Mouse (Mus musculus): ENCODE measurements around the gene Arhgef6. TPM values are rescaled to one million over a fixed set of nuclear protein-coding genes. Genes with fewer than 3 reads are reported as not detected.

Arhgef6 gene
- polyA plus RNA-seq, 1 experiment from 2014 or later, result 5.0 TPM

DNA sequence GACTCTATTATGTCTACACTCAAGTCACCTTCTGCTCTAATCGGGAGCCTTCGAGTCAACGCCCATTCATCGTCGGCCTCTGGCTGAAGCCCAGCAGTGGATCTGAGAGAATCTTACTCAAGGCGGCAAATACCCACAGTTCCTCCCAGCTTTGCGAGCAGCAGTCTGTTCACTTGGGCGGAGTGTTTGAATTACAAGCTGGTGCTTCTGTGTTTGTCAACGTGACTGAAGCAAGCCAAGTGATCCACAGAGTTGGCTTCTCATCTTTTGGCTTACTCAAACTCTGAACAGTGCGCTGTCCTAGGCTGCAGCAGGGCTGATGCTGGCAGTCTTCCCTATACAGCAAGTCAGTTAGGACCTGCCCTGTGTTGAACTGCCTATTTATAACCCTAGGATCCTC is 115.2 kb downstream of the Arhgef6 start:
- H3K4me1 ChIP-seq (replicated peaks), result no peaks in the 10 kb centered on the region
- WGBS, result 73% methylated on average over 10 of the region's 10 CpGs
- no peak for ATAC-seq (ENCODE audit: insufficient number of reproducible peaks, insufficient read depth, low FRiP score, low TSS enrichment, low read depth)

DNA sequence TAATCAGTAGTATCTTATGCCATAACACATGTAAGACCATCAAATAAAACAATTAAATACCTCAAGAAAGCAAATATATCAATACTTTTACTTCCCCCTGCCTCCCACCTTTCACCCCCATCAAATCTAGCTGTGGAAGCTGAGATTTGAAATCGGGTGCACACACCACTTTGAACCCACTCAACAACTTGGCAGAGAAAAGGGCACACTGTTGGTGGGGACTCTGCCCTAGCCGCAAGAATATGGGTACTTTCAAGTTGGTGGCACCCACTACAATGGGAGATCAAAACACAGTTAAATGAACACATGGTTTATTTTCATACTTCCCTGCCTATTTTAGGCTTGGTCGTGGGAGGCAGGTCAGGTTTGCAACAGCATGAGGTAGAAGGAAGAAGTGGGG is 116.6 kb downstream of the Arhgef6 start:
- ATAC-seq (ENCODE audit: insufficient number of reproducible peaks, insufficient read depth, low FRiP score, low TSS enrichment, low read depth), result no peak
- WGBS, result 81% methylated on average over 3 of the region's 3 CpGs
- H3K4me1 ChIP-seq (replicated peaks), result no peaks in the 10 kb centered on the region
- no peak overlapping the region for H3K4me3 ChIP-seq (replicated peaks)
- no peak overlapping the region for H3K27ac ChIP-seq
- H3K27me3 ChIP-seq, result no peaks in the 10 kb centered on the region
- no peak overlapping the region for H3K9ac ChIP-seq (replicated peaks)
- H3K4me2 ChIP-seq, result no peak overlapping the region
- H3K36me3 ChIP-seq, result no peaks in the 10 kb centered on the region
- no peaks in the 10 kb centered on the region for H3K9me3 ChIP-seq

More for the DNA sequence above, 115.2 kb downstream of the Arhgef6 start:
- no peaks in the 10 kb centered on the region for H3K36me3 ChIP-seq
- H3K27me3 ChIP-seq, result no peaks in the 10 kb centered on the region
- H3K9me3 ChIP-seq, result no peaks in the 10 kb centered on the region
- no peak overlapping the region for H3K4me3 ChIP-seq (replicated peaks)
- no peak overlapping the region for H3K9ac ChIP-seq (replicated peaks)
- H3K27ac ChIP-seq, result no peak overlapping the region
- H3K4me2 ChIP-seq, result no peak overlapping the region

DNA sequence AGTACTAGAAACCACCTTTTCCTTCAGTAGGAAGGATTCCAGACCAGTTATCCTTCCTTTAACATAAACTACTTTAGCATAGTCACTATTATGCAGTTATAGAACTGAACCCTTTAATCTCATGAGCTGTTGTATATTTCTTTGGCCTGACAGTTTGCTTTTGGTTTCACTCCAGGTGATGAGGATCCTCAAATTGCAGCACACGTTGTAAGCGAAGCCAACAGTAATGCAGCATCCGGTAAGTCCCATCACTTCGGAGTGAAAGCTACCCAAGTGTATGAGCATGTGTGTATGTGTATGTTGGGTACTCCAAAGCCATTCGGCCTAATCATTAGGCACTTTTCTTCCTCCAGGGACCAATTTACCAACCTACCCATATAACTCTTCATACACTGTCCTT is 119.0 kb downstream of the Arhgef6 start:
- Histone ChIP-seq H3K4me1 (replicated peaks) (no peaks in the 10 kb centered on the region), H3K27me3 (no peaks in the 10 kb centered on the region), H3K4me3 (replicated peaks) (no peak overlapping the region), H3K9ac (replicated peaks) (no peak overlapping the region), H3K36me3 (no peaks in the 10 kb centered on the region), H3K27ac (no peak overlapping the region), H3K9me3 (no peaks in the 10 kb centered on the region), H3K4me2 (no peak overlapping the region)
- whole genome bisulfite sequencing, result 88% methylated on average over 5 of the region's 5 CpGs
- no peak for ATAC-seq (ENCODE audit: insufficient number of reproducible peaks, insufficient read depth, low FRiP score, low TSS enrichment, low read depth)

DNA sequence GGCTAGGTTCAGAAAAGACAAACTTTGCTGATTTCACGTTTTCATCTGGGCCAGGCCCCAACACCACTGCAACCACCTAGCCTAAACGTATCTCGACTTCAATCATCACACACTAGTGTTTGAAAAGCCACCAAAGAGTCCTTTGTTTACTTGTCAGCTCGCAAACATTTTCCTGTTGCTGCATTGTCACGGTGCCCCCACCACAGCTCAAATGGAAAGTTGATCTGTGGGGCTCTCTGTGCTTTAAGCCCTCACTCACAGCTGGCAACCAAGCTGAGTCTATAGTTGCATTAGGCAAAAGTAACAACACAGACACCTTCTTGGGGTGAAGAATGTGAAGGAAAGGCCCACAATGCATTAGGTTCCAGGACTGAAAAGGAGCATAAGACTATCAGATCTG is 122.3 kb downstream of the Arhgef6 start:
- H3K4me3 ChIP-seq (replicated peaks), result no peak overlapping the region
- H3K36me3 ChIP-seq, result no peaks in the 10 kb centered on the region
- 65% methylated on average over 5 of the region's 5 CpGs for WGBS

DNA sequence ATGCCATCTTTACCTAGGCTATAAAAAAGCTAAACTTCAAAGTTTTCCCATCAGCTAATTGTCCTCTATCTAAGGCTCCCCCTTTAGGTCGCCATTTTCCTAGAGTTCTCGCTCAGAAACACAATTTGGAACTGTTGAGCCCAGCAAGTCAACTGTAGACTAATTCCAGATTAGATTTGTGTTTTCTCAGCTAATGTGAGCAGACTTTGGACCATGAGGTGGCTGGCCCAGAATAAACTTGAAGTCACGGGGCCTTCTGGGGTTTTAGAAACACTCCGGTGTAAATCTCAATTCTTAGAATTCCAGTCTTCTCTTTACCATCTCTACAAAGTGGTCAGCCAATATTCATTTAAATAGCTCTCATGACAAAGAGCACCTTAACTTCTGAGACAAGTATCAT is 123.0 kb downstream of the Arhgef6 start:
- Histone ChIP-seq H3K9ac (replicated peaks) (no peak overlapping the region), H3K36me3 (no peaks in the 10 kb centered on the region), H3K27me3 (no peaks in the 10 kb centered on the region), H3K4me2 (no peak overlapping the region), H3K4me3 (replicated peaks) (no peak overlapping the region), H3K27ac (no peak overlapping the region), H3K9me3 (no peaks in the 10 kb centered on the region), H3K4me1 (replicated peaks) (no peaks in the 10 kb centered on the region)
- no peak for ATAC-seq (ENCODE audit: insufficient number of reproducible peaks, insufficient read depth, low FRiP score, low TSS enrichment, low read depth)
- 91% methylated on average over 4 of the region's 4 CpGs for WGBS

More for the DNA sequence above, 122.3 kb downstream of the Arhgef6 start:
- H3K9ac ChIP-seq (replicated peaks), result no peak overlapping the region
- no peak overlapping the region for H3K27ac ChIP-seq
- H3K4me1 ChIP-seq (replicated peaks), result no peaks in the 10 kb centered on the region
- no peak overlapping the region for H3K4me2 ChIP-seq
- H3K9me3 ChIP-seq, result no peaks in the 10 kb centered on the region
- H3K27me3 ChIP-seq, result no peaks in the 10 kb centered on the region
- no peak for ATAC-seq (ENCODE audit: insufficient number of reproducible peaks, insufficient read depth, low FRiP score, low TSS enrichment, low read depth)

DNA sequence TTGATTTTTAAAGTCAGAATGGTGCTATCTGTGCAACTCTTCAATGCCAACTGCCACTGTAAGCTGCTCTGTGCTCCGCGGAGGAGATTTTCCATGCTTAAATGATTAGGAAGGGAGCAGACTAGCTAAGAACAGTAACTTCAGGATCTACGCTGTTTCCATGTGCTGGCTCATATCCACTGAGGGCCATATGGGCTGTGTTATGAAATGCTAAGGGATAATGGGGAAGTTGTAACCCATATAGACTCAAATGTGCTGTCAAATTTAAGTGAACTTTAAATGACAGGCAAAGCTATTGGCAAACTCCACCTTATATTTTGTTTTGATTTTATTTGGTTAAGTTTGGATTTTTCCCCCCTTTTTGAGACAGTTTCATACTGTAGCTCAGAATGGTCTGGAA is 125.7 kb downstream of the Arhgef6 start:
- H3K4me3 ChIP-seq (replicated peaks), result no peak overlapping the region
- no peak overlapping the region for H3K9ac ChIP-seq (replicated peaks)
- no peaks in the 10 kb centered on the region for H3K36me3 ChIP-seq
- H3K4me1 ChIP-seq (replicated peaks), result no peaks in the 10 kb centered on the region
- WGBS, result 88% methylated on average over 3 of the region's 3 CpGs
- ATAC-seq (ENCODE audit: insufficient number of reproducible peaks, insufficient read depth, low FRiP score, low TSS enrichment, low read depth), result no peak
- H3K27ac ChIP-seq, result no peak overlapping the region
- H3K9me3 ChIP-seq, result no peaks in the 10 kb centered on the region
- no peak overlapping the region for H3K4me2 ChIP-seq
- no peaks in the 10 kb centered on the region for H3K27me3 ChIP-seq

DNA sequence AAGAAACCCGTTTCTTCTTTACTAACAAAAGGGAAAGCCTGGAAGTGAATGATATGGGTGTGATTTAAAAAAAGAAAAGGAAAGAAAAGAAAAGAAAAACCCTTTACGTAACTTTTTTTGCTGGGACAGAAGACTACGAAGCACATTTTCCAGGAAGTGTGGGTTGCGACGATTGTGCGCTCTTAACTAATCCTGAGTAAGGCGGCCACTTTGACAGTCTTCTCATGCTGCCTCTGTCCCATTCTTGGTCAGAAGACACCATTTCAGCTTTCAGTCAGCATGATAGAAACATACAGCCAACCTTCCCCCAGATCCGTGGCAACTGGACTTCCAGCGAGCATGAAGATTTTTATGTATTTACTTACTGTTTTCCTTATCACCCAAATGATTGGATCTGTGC is 126.7 kb downstream of the Arhgef6 start, which contains the start of gene Cd40lg:
Gene Cd40lg, plus strand, starts transcription at position 268 of the 400 bp plus-strand sequence.
- no peak for ATAC-seq (ENCODE audit: insufficient number of reproducible peaks, insufficient read depth, low FRiP score, low TSS enrichment, low read depth)
- no peaks in the 10 kb centered on the region for H3K9me3 ChIP-seq
- H3K27me3 ChIP-seq, result no peaks in the 10 kb centered on the region
- no peak within 1 kb of the TSS for H3K4me3 ChIP-seq (replicated peaks)
- no peaks in the 10 kb centered on the region for H3K4me1 ChIP-seq (replicated peaks)
- H3K9ac ChIP-seq (replicated peaks), result no peak within 1 kb of the TSS
- H3K36me3 ChIP-seq, result no peaks in the 10 kb centered on the region
- H3K4me2 ChIP-seq, result no peak within 1 kb of the TSS
- 90% methylated on average over 9 of the region's 9 CpGs for WGBS
- no peak within 1 kb of the TSS for H3K27ac ChIP-seq

DNA sequence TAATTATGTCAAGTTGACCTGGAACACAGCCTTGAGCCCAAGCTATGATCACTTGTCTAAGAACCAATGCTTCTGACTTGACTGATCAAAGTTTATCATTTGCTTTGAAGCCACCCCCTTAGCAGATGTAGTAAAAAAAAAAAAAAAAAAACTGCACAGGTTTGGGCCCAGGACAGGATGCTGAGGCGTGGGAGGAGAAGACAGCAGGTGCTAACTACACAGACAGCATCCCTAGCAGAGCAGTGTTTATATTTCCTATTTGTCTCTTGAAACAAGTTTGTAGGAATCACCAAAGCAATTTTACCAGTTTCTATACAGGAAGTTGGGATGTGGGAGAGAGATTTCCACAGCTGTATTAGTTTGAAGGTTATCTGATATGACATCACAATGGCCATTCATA is 127.9 kb downstream of the Arhgef6 start:
- 75% methylated on average over 1 of the region's 1 CpGs for WGBS
- ATAC-seq (ENCODE audit: insufficient number of reproducible peaks, insufficient read depth, low FRiP score, low TSS enrichment, low read depth), result no peak

DNA sequence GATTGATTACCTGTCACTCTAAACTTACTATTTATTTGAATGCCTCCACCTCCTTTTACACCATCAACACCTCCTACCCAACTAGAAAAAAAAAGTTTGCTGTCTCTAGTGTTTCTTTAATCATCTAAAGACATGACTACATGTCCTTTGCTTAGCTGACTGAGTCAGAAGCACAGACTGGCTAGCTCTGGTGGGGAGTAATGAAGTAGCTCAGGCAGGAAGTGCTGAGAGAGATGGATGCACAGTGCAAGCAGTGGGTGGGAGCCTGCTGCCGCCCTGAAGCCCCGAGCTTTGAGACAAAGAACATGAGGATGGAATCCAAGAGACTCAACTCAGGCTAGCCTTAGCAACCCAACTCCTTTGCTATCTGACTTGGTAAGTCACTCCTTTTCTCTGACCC is 138.1 kb downstream of the Arhgef6 start:
- 78% methylated on average over 2 of the region's 2 CpGs for WGBS
- Histone ChIP-seq H3K9me3 (no peaks in the 10 kb centered on the region), H3K4me3 (replicated peaks) (no peak overlapping the region), H3K27me3 (no peaks in the 10 kb centered on the region), H3K27ac (no peak overlapping the region), H3K4me2 (no peak overlapping the region), H3K36me3 (no peaks in the 10 kb centered on the region), H3K4me1 (replicated peaks) (no peaks in the 10 kb centered on the region), H3K9ac (replicated peaks) (no peak overlapping the region)
- no peak for ATAC-seq (ENCODE audit: insufficient number of reproducible peaks, insufficient read depth, low FRiP score, low TSS enrichment, low read depth)

More for the DNA sequence above, 127.9 kb downstream of the Arhgef6 start:
- H3K27me3 ChIP-seq, result no peaks in the 10 kb centered on the region
- H3K36me3 ChIP-seq, result no peaks in the 10 kb centered on the region
- no peaks in the 10 kb centered on the region for H3K9me3 ChIP-seq
- H3K4me1 ChIP-seq (replicated peaks), result no peaks in the 10 kb centered on the region
- H3K4me2 ChIP-seq, result no peak overlapping the region
- H3K27ac ChIP-seq, result no peak overlapping the region
- H3K4me3 ChIP-seq (replicated peaks), result no peak overlapping the region
- H3K9ac ChIP-seq (replicated peaks), result no peak overlapping the region

DNA sequence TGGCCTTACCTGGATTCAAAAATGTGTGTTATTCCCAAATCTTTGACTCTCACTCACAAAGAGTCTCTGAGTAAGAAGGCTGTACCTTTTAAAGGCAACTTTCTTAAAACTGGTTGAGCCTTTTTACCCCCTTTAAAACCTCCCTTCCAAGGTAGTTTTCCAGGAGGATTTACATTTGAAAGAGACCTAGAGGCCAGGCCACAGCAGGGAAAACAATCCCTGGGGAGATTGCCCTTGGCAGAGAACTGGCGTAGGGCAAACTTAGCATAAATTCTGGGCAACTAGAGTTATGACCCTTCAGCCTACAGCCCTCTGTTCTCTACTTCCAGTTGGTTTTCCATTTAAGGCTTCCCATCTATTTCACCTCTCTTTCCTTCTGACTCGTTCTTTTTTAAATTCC is 140.5 kb downstream of the Arhgef6 start:
- no peak overlapping the region for H3K4me2 ChIP-seq
- H3K9ac ChIP-seq (replicated peaks), result no peak overlapping the region
- no peaks in the 10 kb centered on the region for H3K36me3 ChIP-seq
- ATAC-seq (ENCODE audit: insufficient number of reproducible peaks, insufficient read depth, low FRiP score, low TSS enrichment, low read depth), result no peak
- H3K27me3 ChIP-seq, result no peaks in the 10 kb centered on the region
- H3K4me1 ChIP-seq (replicated peaks), result no peaks in the 10 kb centered on the region
- 35% methylated on average over 2 of the region's 2 CpGs for WGBS
- no peak overlapping the region for H3K27ac ChIP-seq
- H3K4me3 ChIP-seq (replicated peaks), result no peak overlapping the region
- H3K9me3 ChIP-seq, result no peaks in the 10 kb centered on the region

DNA sequence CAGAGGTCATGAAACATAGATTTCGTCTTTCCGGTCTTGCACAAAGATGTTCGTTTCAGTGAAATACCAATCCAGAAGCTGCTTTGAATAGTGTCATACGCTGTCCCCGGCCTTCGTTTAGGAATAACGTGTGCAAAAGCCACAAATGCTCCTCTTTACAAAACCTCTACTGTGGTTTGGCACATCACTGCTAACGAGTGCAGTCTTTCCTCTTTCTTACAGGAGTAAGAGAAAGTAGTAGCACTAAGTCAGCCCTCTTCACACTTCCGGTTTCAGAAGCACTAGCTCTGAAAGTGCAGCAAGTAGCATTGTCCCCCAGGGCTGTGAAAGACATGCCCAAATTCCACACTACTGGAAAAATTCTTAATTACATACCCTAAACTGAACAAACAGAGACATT is 142.2 kb downstream of the Arhgef6 start:
- H3K4me2 ChIP-seq, result no peak overlapping the region
- 83% methylated on average over 9 of the region's 9 CpGs for WGBS
- no peak overlapping the region for H3K9ac ChIP-seq (replicated peaks)
- no peaks in the 10 kb centered on the region for H3K9me3 ChIP-seq
- H3K36me3 ChIP-seq, result no peaks in the 10 kb centered on the region
- H3K4me3 ChIP-seq (replicated peaks), result no peak overlapping the region
- ATAC-seq (ENCODE audit: insufficient number of reproducible peaks, insufficient read depth, low FRiP score, low TSS enrichment, low read depth), result no peak
- no peaks in the 10 kb centered on the region for H3K27me3 ChIP-seq
- H3K27ac ChIP-seq, result no peak overlapping the region
- no peaks in the 10 kb centered on the region for H3K4me1 ChIP-seq (replicated peaks)

DNA sequence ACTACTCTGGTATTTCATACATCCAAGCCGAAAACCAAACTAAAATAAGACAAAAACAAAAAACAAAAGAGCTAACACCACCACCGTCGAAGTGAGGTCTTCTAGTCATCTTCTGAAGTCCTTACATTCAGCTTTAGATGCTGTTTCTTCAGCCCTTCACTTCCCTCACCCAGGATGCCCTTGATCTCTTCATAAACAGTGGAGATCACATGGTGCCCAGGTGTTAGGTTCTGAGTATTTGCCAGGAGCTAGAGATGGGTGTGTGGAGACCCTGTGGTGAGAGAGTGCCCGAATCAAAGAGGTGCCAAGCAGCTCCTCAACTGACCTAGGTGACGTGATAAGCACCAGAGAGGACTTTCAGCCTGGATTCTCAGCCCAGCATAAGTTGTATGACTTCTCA is 149.2 kb downstream of the Arhgef6 start:
- no peak overlapping the region for H3K4me3 ChIP-seq (replicated peaks)
- H3K9me3 ChIP-seq, result no peaks in the 10 kb centered on the region
- H3K27me3 ChIP-seq, result no peaks in the 10 kb centered on the region
- H3K4me2 ChIP-seq, result no peak overlapping the region
- ATAC-seq (ENCODE audit: insufficient number of reproducible peaks, insufficient read depth, low FRiP score, low TSS enrichment, low read depth), result no peak
- H3K36me3 ChIP-seq, result no peaks in the 10 kb centered on the region
- no peaks in the 10 kb centered on the region for H3K4me1 ChIP-seq (replicated peaks)
- no peak overlapping the region for H3K9ac ChIP-seq (replicated peaks)
- 78% methylated on average over 5 of the region's 5 CpGs for WGBS
- H3K27ac ChIP-seq, result no peak overlapping the region
